Mouse (Mus musculus): ENCODE results near the gene Mgat4e. TPM values are rescaled to one million over a fixed set of nuclear protein-coding genes. Genes with fewer than 3 reads are reported as not detected.
A peak's percentile ranks its signal among the peaks of the same experiment; 100 is the strongest.

Mgat4e gene
- polyA plus RNA-seq, 1 experiment from 2014 or later = not detected

- peak overlapping the region; percentile 4; the same call in 1 of the 2 replicates for H3K9ac ChIP-seq (ENCODE audit: low read length)
- peaks cover 15% of the 10 kb centered on the region for H3K4me1 ChIP-seq (ENCODE audit: control insufficient read depth, insufficient read depth, low read length)
- WGBS = 91% methylated on average over 2 of the region's 2 CpGs
- H3K27ac ChIP-seq (replicated peaks; ENCODE audit: low read depth, low read length) = peak overlapping the region; percentile 47
- H3K4me3 ChIP-seq (ENCODE audit: low read depth, low read length) = no peak overlapping the region
- H3K36me3 ChIP-seq (ENCODE audit: control insufficient read depth, insufficient read depth, low read length) = no peaks in the 10 kb centered on the region
- H3K27me3 ChIP-seq (ENCODE audit: control insufficient read depth, insufficient read depth, low read length) = peaks cover 7% of the 10 kb centered on the region
- no peaks in the 10 kb centered on the region for H3K9me3 ChIP-seq (ENCODE audit: control insufficient read depth, low read length)
- no peak overlapping the region for H3K4me2 ChIP-seq (ENCODE audit: low read depth, severe bottlenecking)
- ATAC-seq (ENCODE audit: insufficient number of reproducible peaks, low FRiP score, low TSS enrichment, low read depth) = no peak
- DNase-seq (ENCODE audit: low spot score) = no peak
Observed at GRCm38 (mm10) chr1:134515891-134516290, 33.6 kb downstream of the Mgat4e start.

- Histone ChIP-seq H3K9me3 (ENCODE audit: control insufficient read depth, low read length) (no peaks in the 10 kb centered on the region), H3K4me1 (ENCODE audit: control insufficient read depth, insufficient read depth, low read length) (peaks cover 15% of the 10 kb centered on the region), H3K4me3 (ENCODE audit: low read depth, low read length) (no peak overlapping the region), H3K4me2 (ENCODE audit: low read depth, severe bottlenecking) (peak overlapping the region; percentile 53; the same call in 1 of the 2 replicates), H3K27me3 (ENCODE audit: control insufficient read depth, insufficient read depth, low read length) (peaks cover 7% of the 10 kb centered on the region), H3K36me3 (ENCODE audit: control insufficient read depth, insufficient read depth, low read length) (no peaks in the 10 kb centered on the region), H3K9ac (ENCODE audit: low read length) (no peak overlapping the region), H3K27ac (replicated peaks; ENCODE audit: low read depth, low read length) (no peak overlapping the region)
- WGBS = 50% methylated on average over 16 of the region's 16 CpGs
- ATAC-seq (ENCODE audit: insufficient number of reproducible peaks, low FRiP score, low TSS enrichment, low read depth) = no peak
- no peak for DNase-seq (ENCODE audit: low spot score)
Observed at GRCm38 (mm10) chr1:134513876-134514590, 35.4 kb downstream of the Mgat4e start.

- Histone ChIP-seq H3K9me3 (ENCODE audit: control insufficient read depth, low read length) (no peaks in the 10 kb centered on the region), H3K9ac (ENCODE audit: low read length) (peak overlapping the region; percentile 41; the same call in 1 of the 2 replicates), H3K27ac (replicated peaks; ENCODE audit: low read depth, low read length) (no peak overlapping the region), H3K4me1 (ENCODE audit: control insufficient read depth, insufficient read depth, low read length) (peaks cover 15% of the 10 kb centered on the region), H3K4me2 (ENCODE audit: low read depth, severe bottlenecking) (peak overlapping the region; percentile 53), H3K4me3 (ENCODE audit: low read depth, low read length) (peak overlapping the region; percentile 30), H3K36me3 (ENCODE audit: control insufficient read depth, insufficient read depth, low read length) (no peaks in the 10 kb centered on the region), H3K27me3 (ENCODE audit: control insufficient read depth, insufficient read depth, low read length) (peaks cover 7% of the 10 kb centered on the region)
- DNase-seq (ENCODE audit: low spot score) = peak; percentile 65
- WGBS = 2% methylated on average over 38 of the region's 38 CpGs
- ATAC-seq (ENCODE audit: insufficient number of reproducible peaks, low FRiP score, low TSS enrichment, low read depth) = no peak
Observed at GRCm38 (mm10) chr1:134513312-134513860, 36.1 kb downstream of the Mgat4e start.

- Histone ChIP-seq H3K4me2 (ENCODE audit: low read depth, severe bottlenecking) (no peak overlapping the region), H3K9ac (ENCODE audit: low read length) (no peak overlapping the region), H3K36me3 (ENCODE audit: control insufficient read depth, insufficient read depth, low read length) (no peaks in the 10 kb centered on the region), H3K27me3 (ENCODE audit: control insufficient read depth, insufficient read depth, low read length) (peaks cover 7% of the 10 kb centered on the region), H3K4me3 (ENCODE audit: low read depth, low read length) (no peak overlapping the region), H3K4me1 (ENCODE audit: control insufficient read depth, insufficient read depth, low read length) (peaks cover 15% of the 10 kb centered on the region), H3K9me3 (ENCODE audit: control insufficient read depth, low read length) (no peaks in the 10 kb centered on the region), H3K27ac (replicated peaks; ENCODE audit: low read depth, low read length) (no peak overlapping the region)
- ATAC-seq (ENCODE audit: insufficient number of reproducible peaks, low FRiP score, low TSS enrichment, low read depth) = no peak
- 48% methylated on average over 6 of the region's 6 CpGs for WGBS
- DNase-seq (ENCODE audit: low spot score) = no peak
Observed at GRCm38 (mm10) chr1:134512584-134512983, 36.9 kb downstream of the Mgat4e start.

- Histone ChIP-seq H3K27me3 (ENCODE audit: control insufficient read depth, insufficient read depth, low read length) (peaks cover 7% of the 10 kb centered on the region), H3K4me3 (ENCODE audit: low read depth, low read length) (no peak overlapping the region), H3K4me2 (ENCODE audit: low read depth, severe bottlenecking) (no peak overlapping the region), H3K9ac (ENCODE audit: low read length) (no peak overlapping the region), H3K36me3 (ENCODE audit: control insufficient read depth, insufficient read depth, low read length) (no peaks in the 10 kb centered on the region), H3K27ac (replicated peaks; ENCODE audit: low read depth, low read length) (no peak overlapping the region), H3K4me1 (ENCODE audit: control insufficient read depth, insufficient read depth, low read length) (peaks cover 15% of the 10 kb centered on the region), H3K9me3 (ENCODE audit: control insufficient read depth, low read length) (no peaks in the 10 kb centered on the region)
- DNase-seq (ENCODE audit: low spot score) (no peak), ATAC-seq (ENCODE audit: insufficient number of reproducible peaks, low FRiP score, low TSS enrichment, low read depth) (no peak)
- 70% methylated on average over 4 of the region's 4 CpGs for WGBS
Observed at GRCm38 (mm10) chr1:134512183-134512582, 37.3 kb downstream of the Mgat4e start.

- H3K36me3 ChIP-seq (ENCODE audit: control insufficient read depth, insufficient read depth, low read length) = no peaks in the 10 kb centered on the region; the same call in 1 of the 2 replicates
- H3K4me2 ChIP-seq (ENCODE audit: low read depth, severe bottlenecking) = no peak overlapping the region
- no peaks in the 10 kb centered on the region for H3K9me3 ChIP-seq (ENCODE audit: control insufficient read depth, low read length)
- no peak overlapping the region for H3K27ac ChIP-seq (replicated peaks; ENCODE audit: low read depth, low read length)
- no peak overlapping the region for H3K9ac ChIP-seq (ENCODE audit: low read length)
- H3K27me3 ChIP-seq (ENCODE audit: control insufficient read depth, insufficient read depth, low read length) = peaks cover 7% of the 10 kb centered on the region
- ATAC-seq (ENCODE audit: insufficient number of reproducible peaks, low FRiP score, low TSS enrichment, low read depth) = no peak
- WGBS = 36% methylated on average over 7 of the region's 7 CpGs
- DNase-seq (ENCODE audit: low spot score) = no peak
- no peak overlapping the region for H3K4me3 ChIP-seq (ENCODE audit: low read depth, low read length)
- H3K4me1 ChIP-seq (ENCODE audit: control insufficient read depth, insufficient read depth, low read length) = 0 out of 2 replicates have a peak, but pooled peaks cover 2% of the 10 kb centered on the region
Observed at GRCm38 (mm10) chr1:134510018-134510417, 39.5 kb downstream of the Mgat4e start.

- no peak overlapping the region for H3K9ac ChIP-seq (ENCODE audit: low read length)
- no peak overlapping the region for H3K27ac ChIP-seq (replicated peaks; ENCODE audit: low read depth, low read length)
- H3K4me2 ChIP-seq (ENCODE audit: low read depth, severe bottlenecking) = no peak overlapping the region
- H3K36me3 ChIP-seq (ENCODE audit: control insufficient read depth, insufficient read depth, low read length) = no peaks in the 10 kb centered on the region; the same call in 1 of the 2 replicates
- H3K27me3 ChIP-seq (ENCODE audit: control insufficient read depth, insufficient read depth, low read length) = no peaks in the 10 kb centered on the region
- no peak for ATAC-seq (ENCODE audit: insufficient number of reproducible peaks, low FRiP score, low TSS enrichment, low read depth)
- DNase-seq (ENCODE audit: low spot score) = no peak
- no peak overlapping the region for H3K4me3 ChIP-seq (ENCODE audit: low read depth, low read length)
- H3K9me3 ChIP-seq (ENCODE audit: control insufficient read depth, low read length) = no peaks in the 10 kb centered on the region
- no peaks in the 10 kb centered on the region for H3K4me1 ChIP-seq (ENCODE audit: control insufficient read depth, insufficient read depth, low read length)
- 88% methylated on average over 8 of the region's 8 CpGs for WGBS
Observed at GRCm38 (mm10) chr1:134506201-134506600, 43.3 kb downstream of the Mgat4e start.

GRCm38 (mm10) chr1:134500916-134501315 is 48.6 kb downstream of the Mgat4e start:
- WGBS = 100% methylated on average over 1 of the region's 1 CpGs
- Histone ChIP-seq H3K4me2 (ENCODE audit: low read depth, severe bottlenecking) (no peak overlapping the region), H3K4me3 (ENCODE audit: low read depth, low read length) (no peak overlapping the region), H3K9me3 (ENCODE audit: control insufficient read depth, low read length) (no peaks in the 10 kb centered on the region), H3K9ac (ENCODE audit: low read length) (no peak overlapping the region), H3K4me1 (ENCODE audit: control insufficient read depth, insufficient read depth, low read length) (peaks cover 2% of the 10 kb centered on the region; the same call in 1 of the 2 replicates), H3K27me3 (ENCODE audit: control insufficient read depth, insufficient read depth, low read length) (no peaks in the 10 kb centered on the region), H3K36me3 (ENCODE audit: control insufficient read depth, insufficient read depth, low read length) (peaks cover 2% of the 10 kb centered on the region; the same call in 1 of the 2 replicates), H3K27ac (replicated peaks; ENCODE audit: low read depth, low read length) (no peak overlapping the region)
- ATAC-seq (ENCODE audit: insufficient number of reproducible peaks, low FRiP score, low TSS enrichment, low read depth) = no peak
- no peak for DNase-seq (ENCODE audit: low spot score)
